Mouse (Mus musculus) heart, embryonic 15.5 days (tissue): ENCODE data around the gene Poc1a. TPM values are rescaled to one million over a fixed set of nuclear protein-coding genes. Genes with fewer than 3 reads are reported as not detected.

Experiments used
- ATAC-seq: fragments of 200-750 bp; cut with Nextera tagmentation; replicated peaks from 2 replicates; pipeline ENCODE4 v1.8.0; 2017; ENCODE audit warnings: low read depth, moderate TSS enrichment; ENCODE audit not compliant: insufficient number of reproducible peaks, insufficient read depth, low FRiP score
- H3K27ac ChIP-seq: fragments of 300-500 bp; sonication (generic); 2 replicates; pipeline ENCODE4 v1.5.1; 2015; ENCODE audit warnings: mild to moderate bottlenecking, inconsistent platforms
- H3K27me3 ChIP-seq: fragments of 300-500 bp; sonication (generic); 2 replicates; pipeline ENCODE4 v1.6.1; 2015; ENCODE audit warnings: inconsistent platforms
- H3K36me3 ChIP-seq: fragments of 300-500 bp; sonication (generic); 2 replicates; pipeline ENCODE4 v1.6.1; 2015; ENCODE audit warnings: mild to moderate bottlenecking, inconsistent platforms
- H3K4me1 ChIP-seq: fragments of 300-500 bp; sonication (generic); replicated peaks from 2 replicates; pipeline ENCODE4 v1.6.1; 2015; ENCODE audit warnings: inconsistent platforms
- H3K4me2 ChIP-seq: fragments of 300-500 bp; sonication (generic); 2 replicates; pipeline ENCODE4 v1.6.1; 2015; ENCODE audit warnings: inconsistent platforms, mild to moderate bottlenecking, moderate library complexity
- H3K4me3 ChIP-seq: fragments of 300-500 bp; sonication (generic); 2 replicates; pipeline ENCODE4 v1.5.1; 2015; ENCODE audit warnings: mild to moderate bottlenecking, inconsistent platforms
- H3K9ac ChIP-seq: fragments of 300-500 bp; sonication (generic); 2 replicates; pipeline ENCODE4 v1.6.1; 2015; ENCODE audit warnings: mild to moderate bottlenecking, inconsistent platforms
- H3K9me3 ChIP-seq: fragments of 300-500 bp; sonication (generic); replicated peaks from 2 replicates; pipeline ENCODE4 v1.6.1; 2016; ENCODE audit warnings: inconsistent platforms
- WGBS: fragments of 180-500 bp; shearing (Covaris S2); methylation state at CpG from one replicate; pipeline ENCODE4 v1.1.7; 2015; ENCODE audit warnings: mixed read lengths; 5-methylcytosine and 5-hydroxymethylcytosine counted together
- polyA plus RNA-seq: library from polyadenylated mRNA; unstranded; fragments of >200 nt; fragmentation: Nextera tagmentation; extraction: Ambion mirVana; gene quantifications from 2 replicates; pipeline ENCODE4 v1.2.1, GENCODE M21; 2015

The Poc1a gene
- polyA plus RNA-seq, 1 experiment from 2014 or later = 23.7 TPM

GRCm38 (mm10) chr9:106265358-106266075 lies 15.3 kb upstream of the Poc1a start:
- Histone ChIP-seq H3K36me3 (no peaks in the 10 kb centered on the region), H3K4me1 (peaks cover 12% of the 10 kb centered on the region; the same call in 1 of the 2 replicates), H3K9me3 (no peaks in the 10 kb centered on the region), H3K4me2 (no peak overlapping the region), H3K27ac (no peak overlapping the region), H3K9ac (no peak overlapping the region), H3K27me3 (no peaks in the 10 kb centered on the region), H3K4me3 (no peak overlapping the region)
- WGBS = 70% methylated on average over 12 of the region's 12 CpGs
- no peak for ATAC-seq

- no peak overlapping the region for H3K4me2 ChIP-seq
- WGBS = 56% methylated on average over 2 of the region's 2 CpGs
- H3K27ac ChIP-seq = no peak overlapping the region
- no peaks in the 10 kb centered on the region for H3K36me3 ChIP-seq
- no peaks in the 10 kb centered on the region for H3K9me3 ChIP-seq
- no peak overlapping the region for H3K4me3 ChIP-seq
- no peak overlapping the region for H3K9ac ChIP-seq
- H3K4me1 ChIP-seq = peaks cover 12% of the 10 kb centered on the region; the same call in 1 of the 2 replicates
- ATAC-seq = no peak
- no peaks in the 10 kb centered on the region for H3K27me3 ChIP-seq
These were observed 13.8 kb upstream of the Poc1a start for GRCm38 (mm10) chr9:106266936-106267657.

GRCm38 (mm10) chr9:106268421-106268820 lies 12.4 kb upstream of the Poc1a start:
- 50% methylated on average over 4 of the region's 4 CpGs for WGBS
- no peak for ATAC-seq
- Histone ChIP-seq H3K9ac (no peak overlapping the region), H3K9me3 (no peaks in the 10 kb centered on the region), H3K27ac (no peak overlapping the region), H3K4me3 (no peak overlapping the region), H3K36me3 (no peaks in the 10 kb centered on the region), H3K4me2 (no peak overlapping the region), H3K27me3 (no peaks in the 10 kb centered on the region), H3K4me1 (peaks cover 12% of the 10 kb centered on the region; the same call in 1 of the 2 replicates)

GRCm38 (mm10) chr9:106269076-106269788 lies 11.6 kb upstream of the Poc1a start:
- no peak overlapping the region for H3K27ac ChIP-seq
- no peaks in the 10 kb centered on the region for H3K36me3 ChIP-seq
- H3K9me3 ChIP-seq = no peaks in the 10 kb centered on the region
- peaks cover 12% of the 10 kb centered on the region; the same call in 1 of the 2 replicates for H3K4me1 ChIP-seq
- no peak overlapping the region for H3K4me3 ChIP-seq
- H3K4me2 ChIP-seq = no peak overlapping the region
- 57% methylated on average over 9 of the region's 9 CpGs for WGBS
- no peak for ATAC-seq
- no peak overlapping the region for H3K9ac ChIP-seq
- H3K27me3 ChIP-seq = no peaks in the 10 kb centered on the region

GRCm38 (mm10) chr9:106269879-106270278 lies 11.0 kb upstream of the Poc1a start:
- H3K27me3 ChIP-seq = no peaks in the 10 kb centered on the region
- H3K4me1 ChIP-seq = peaks cover 12% of the 10 kb centered on the region; the same call in 1 of the 2 replicates
- no peaks in the 10 kb centered on the region for H3K9me3 ChIP-seq
- 40% methylated on average over 2 of the region's 2 CpGs for WGBS
- no peak overlapping the region for H3K4me3 ChIP-seq
- H3K36me3 ChIP-seq = no peaks in the 10 kb centered on the region
- no peak overlapping the region for H3K27ac ChIP-seq
- H3K4me2 ChIP-seq = no peak overlapping the region
- no peak overlapping the region for H3K9ac ChIP-seq
- ATAC-seq = no peak

- no peaks in the 10 kb centered on the region for H3K27me3 ChIP-seq
- H3K9me3 ChIP-seq = no peaks in the 10 kb centered on the region
- 64% methylated on average over 4 of the region's 4 CpGs for WGBS
- no peak overlapping the region for H3K4me3 ChIP-seq
- no peak overlapping the region for H3K4me2 ChIP-seq
- H3K9ac ChIP-seq = no peak overlapping the region
- no peak for ATAC-seq
- H3K27ac ChIP-seq = no peak overlapping the region
- no peaks in the 10 kb centered on the region for H3K36me3 ChIP-seq
- peaks cover 12% of the 10 kb centered on the region; the same call in 1 of the 2 replicates for H3K4me1 ChIP-seq
These were observed 10.2 kb upstream of the Poc1a start for GRCm38 (mm10) chr9:106270656-106271055.

GRCm38 (mm10) chr9:106272288-106272687 lies 8.6 kb upstream of the Poc1a start:
- H3K27me3 ChIP-seq = no peaks in the 10 kb centered on the region
- H3K27ac ChIP-seq = no peak overlapping the region
- no peak overlapping the region for H3K9ac ChIP-seq
- H3K36me3 ChIP-seq = no peaks in the 10 kb centered on the region
- peaks cover 12% of the 10 kb centered on the region; the same call in 1 of the 2 replicates for H3K4me1 ChIP-seq
- ATAC-seq = no peak
- no peak overlapping the region for H3K4me3 ChIP-seq
- 93% methylated on average over 1 of the region's 1 CpGs for WGBS
- H3K9me3 ChIP-seq = no peaks in the 10 kb centered on the region
- H3K4me2 ChIP-seq = no peak overlapping the region

GRCm38 (mm10) chr9:106273276-106273675 lies 7.6 kb upstream of the Poc1a start:
- no peak for ATAC-seq
- Histone ChIP-seq H3K9me3 (no peaks in the 10 kb centered on the region), H3K36me3 (no peaks in the 10 kb centered on the region), H3K4me3 (no peak overlapping the region), H3K27ac (no peak overlapping the region), H3K4me1 (peaks cover 11% of the 10 kb centered on the region; the same call in 1 of the 2 replicates), H3K9ac (no peak overlapping the region), H3K27me3 (no peaks in the 10 kb centered on the region), H3K4me2 (no peak overlapping the region)
- 84% methylated on average over 12 of the region's 12 CpGs for WGBS

GRCm38 (mm10) chr9:106273791-106274190 lies 7.1 kb upstream of the Poc1a start:
- no peaks in the 10 kb centered on the region for H3K9me3 ChIP-seq
- WGBS = 48% methylated on average over 4 of the region's 4 CpGs
- H3K4me2 ChIP-seq = no peak overlapping the region
- H3K4me1 ChIP-seq = peaks cover 7% of the 10 kb centered on the region; the same call in 1 of the 2 replicates
- no peaks in the 10 kb centered on the region for H3K27me3 ChIP-seq
- H3K4me3 ChIP-seq = no peak overlapping the region
- no peak overlapping the region for H3K9ac ChIP-seq
- no peak overlapping the region for H3K27ac ChIP-seq
- H3K36me3 ChIP-seq = no peaks in the 10 kb centered on the region
- ATAC-seq = no peak

- Histone ChIP-seq H3K4me1 (0 out of 2 replicates have a peak, but pooled peaks cover 4% of the 10 kb centered on the region), H3K4me2 (no peak overlapping the region), H3K4me3 (no peak overlapping the region), H3K9me3 (no peaks in the 10 kb centered on the region), H3K9ac (no peak overlapping the region), H3K27ac (no peak overlapping the region), H3K36me3 (no peaks in the 10 kb centered on the region), H3K27me3 (no peaks in the 10 kb centered on the region)
- ATAC-seq = 0 out of 2 replicates have a peak, but pooled peaks have one; percentile 27
- 69% methylated on average over 8 of the region's 8 CpGs for WGBS
These were observed 6.1 kb upstream of the Poc1a start for GRCm38 (mm10) chr9:106274652-106275180.

GRCm38 (mm10) chr9:106275806-106276205 lies 5.1 kb upstream of the Poc1a start:
- Histone ChIP-seq H3K27ac (no peak overlapping the region), H3K4me2 (no peak overlapping the region), H3K9ac (no peak overlapping the region), H3K9me3 (no peaks in the 10 kb centered on the region), H3K27me3 (no peaks in the 10 kb centered on the region), H3K4me3 (no peak overlapping the region), H3K36me3 (no peaks in the 10 kb centered on the region), H3K4me1 (peaks cover 4% of the 10 kb centered on the region; the same call in 1 of the 2 replicates)
- WGBS = 67% methylated on average over 1 of the region's 1 CpGs
- no peak for ATAC-seq
